Mouse (Mus musculus) lung, postnatal 0 days (tissue): Measurements from ENCODE around the gene Grm8. TPM values are rescaled to one million over a fixed set of nuclear protein-coding genes. Genes with fewer than 3 reads are reported as not detected.

ENCODE experiments used
- ATAC-seq: fragments of 200-750 bp; cut with Nextera tagmentation; 2 replicates; pipeline ENCODE4 v1.8.0; 2017; ENCODE audit warnings: moderate library complexity
- DNase-seq: peaks from one replicate; pipeline ENCODE4 v3.0.0-alpha.2; 2016; ENCODE audit warnings: low spot score
- H3K27ac ChIP-seq: fragments of 300-500 bp; sonication (generic); 2 replicates; pipeline ENCODE4 v1.5.1; 2014; ENCODE audit warnings: antibody characterized with exemption, mild to moderate bottlenecking, low read length, mixed read lengths
- H3K27me3 ChIP-seq: fragments of 300-500 bp; sonication (generic); replicated peaks from 2 replicates; pipeline ENCODE4 v1.6.1; 2014; ENCODE audit warnings: low read length, mixed read lengths; ENCODE audit not compliant: insufficient read depth
- H3K36me3 ChIP-seq: fragments of 300-500 bp; sonication (generic); 2 replicates; pipeline ENCODE4 v1.6.1; 2014; ENCODE audit warnings: low read length, mixed read lengths; ENCODE audit not compliant: insufficient read depth
- H3K4me1 ChIP-seq: fragments of 300-500 bp; sonication (generic); 2 replicates; pipeline ENCODE4 v1.6.1; 2014; ENCODE audit warnings: antibody characterized with exemption, low read depth, low read length, mixed read lengths; ENCODE audit not compliant: insufficient read depth
- H3K4me2 ChIP-seq: fragments of 300-500 bp; sonication (generic); replicated peaks from 2 replicates; pipeline ENCODE4 v1.6.1; 2014; ENCODE audit warnings: low read depth, mild to moderate bottlenecking, low read length, moderate library complexity, mixed read lengths
- H3K4me3 ChIP-seq: fragments of 300-500 bp; sonication (generic); 2 replicates; pipeline ENCODE4 v1.5.1; 2014; ENCODE audit warnings: low read depth, low read length
- H3K9ac ChIP-seq: fragments of 300-500 bp; sonication (generic); replicated peaks from 2 replicates; pipeline ENCODE4 v1.6.1; 2014; ENCODE audit warnings: low read depth, mild to moderate bottlenecking
- H3K9me3 ChIP-seq: fragments of 300-500 bp; sonication (generic); 2 replicates; pipeline ENCODE4 v1.6.1; 2016; ENCODE audit warnings: low read length, mixed read lengths
- CTCF ChIP-seq: IDR thresholded peaks from 2 replicates; pipeline ENCODE4 v1.5.1; 2016; ENCODE audit warnings: antibody characterized with exemption, mild to moderate bottlenecking
- EP300 ChIP-seq: IDR thresholded peaks from 2 replicates; pipeline ENCODE4 v1.6.1; 2016; ENCODE audit warnings: antibody characterized with exemption, mild to moderate bottlenecking, control low read depth
- WGBS: fragments of 180-500 bp; shearing (Covaris S2); extraction: QIAGEN DNeasy Blood & Tissue Kit; methylation state at CpG from one replicate; pipeline ENCODE4 v1.1.7; 2014; 5-methylcytosine and 5-hydroxymethylcytosine counted together
- polyA plus RNA-seq: library from polyadenylated mRNA; unstranded; fragments of >200 nt; fragmentation: Nextera tagmentation; extraction: Ambion mirVana; gene quantifications from 2 replicates; pipeline ENCODE4 v1.2.1, GENCODE M21; 2015

Grm8 gene
- polyA plus RNA-seq, 1 experiment from 2014 or later: not detected

DNA sequence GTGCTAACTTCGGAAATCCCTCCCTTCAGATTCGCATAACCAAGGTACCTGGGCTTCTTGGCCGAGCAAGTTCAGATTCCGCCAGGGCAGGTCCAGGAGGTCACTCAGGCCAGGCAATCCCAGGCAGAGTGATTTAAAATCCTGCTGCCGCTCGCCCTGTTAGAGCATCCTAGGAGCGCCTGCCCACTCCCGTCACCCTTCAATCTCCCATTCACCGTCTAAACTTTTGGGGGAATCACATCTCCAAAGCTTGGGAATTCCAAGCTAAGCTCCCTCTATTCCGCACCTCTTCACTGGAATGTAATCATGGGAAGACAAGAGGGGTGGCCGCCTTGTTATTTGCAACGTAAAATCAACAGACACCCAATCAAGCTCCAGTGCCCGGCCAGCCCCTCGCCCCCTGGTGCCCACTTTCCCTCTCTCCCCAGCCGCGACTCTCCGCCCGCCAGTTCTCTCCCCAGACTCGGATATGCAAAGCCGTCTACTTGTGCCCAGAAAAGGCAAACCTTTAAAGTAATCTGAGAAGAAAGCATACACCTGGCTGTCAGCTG lies 652 bp downstream of the Grm8 start:
- no peak for TF ChIP-seq CTCF
- TF ChIP-seq EP300: no peak
- Histone ChIP-seq H3K9me3 (no peaks in the 10 kb centered on the region), H3K4me2 (peak overlapping the region; percentile 80), H3K9ac (no peak overlapping the region), H3K4me3 (peak overlapping the region; percentile 37), H3K27me3 (peaks cover 25% of the 10 kb centered on the region), H3K27ac (no peak overlapping the region), H3K36me3 (no peaks in the 10 kb centered on the region), H3K4me1 (no peaks in the 10 kb centered on the region)
- ATAC-seq (no peak), DNase-seq (no peak)
- WGBS: under 1% methylated on average over 20 of the region's 20 CpGs

DNA sequence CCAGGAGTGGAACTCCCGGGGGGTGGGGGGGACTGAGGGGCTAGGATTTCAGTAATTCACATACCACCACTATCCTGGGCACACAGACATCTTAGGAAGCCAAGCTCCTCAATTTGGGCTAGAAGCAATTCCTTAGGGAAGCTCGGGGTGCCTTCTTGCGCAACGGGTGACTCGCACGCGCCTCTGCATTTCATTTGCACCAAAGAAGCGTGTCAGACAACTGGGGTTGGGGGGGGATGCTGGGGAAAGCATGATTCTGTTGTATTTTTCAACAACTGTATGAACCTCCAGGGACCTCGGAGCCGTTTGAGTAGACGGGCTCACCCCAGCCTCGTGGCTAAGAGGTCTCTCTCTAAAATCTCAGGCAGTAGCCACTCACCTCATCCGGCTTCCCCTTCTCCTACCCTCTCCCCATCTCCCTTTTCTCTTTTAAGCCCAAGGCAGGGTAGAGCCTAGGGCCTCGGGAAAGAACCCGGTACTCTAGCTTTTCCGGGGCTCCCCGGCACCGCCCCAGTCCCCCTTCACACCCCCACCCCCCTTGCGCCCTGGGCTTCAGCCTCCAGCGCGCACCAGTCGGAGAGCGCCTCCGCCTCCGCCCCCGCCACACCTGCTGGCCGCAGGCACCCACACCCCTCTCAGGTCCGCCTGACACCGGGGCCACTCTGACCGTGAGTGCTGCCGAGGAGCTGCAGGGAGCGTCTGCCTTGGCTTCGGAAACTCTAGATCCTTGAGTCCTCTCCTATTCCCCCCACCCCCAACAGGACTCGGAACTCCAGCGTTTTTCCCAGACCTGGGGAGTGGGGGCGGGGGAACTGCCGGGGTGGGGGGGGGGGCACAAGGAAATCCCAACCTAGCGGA lies 1.5 kb downstream of the Grm8 start:
- DNase-seq (peak; percentile 6), ATAC-seq (no peak)
- 3% methylated on average over 35 of the region's 38 CpGs for WGBS
- H3K4me1 ChIP-seq: no peaks in the 10 kb centered on the region
- no peak for TF ChIP-seq CTCF
- no peak for TF ChIP-seq EP300
- H3K4me3 ChIP-seq: no peak overlapping the region
- H3K4me2 ChIP-seq: no peak overlapping the region
- H3K36me3 ChIP-seq: no peaks in the 10 kb centered on the region
- no peaks in the 10 kb centered on the region for H3K9me3 ChIP-seq
- no peak overlapping the region for H3K9ac ChIP-seq
- no peak overlapping the region for H3K27ac ChIP-seq
- peaks cover 25% of the 10 kb centered on the region for H3K27me3 ChIP-seq

GRCm38 (mm10) chr6:28132056-28132455 lies 2.9 kb downstream of the Grm8 start:
- TF ChIP-seq EP300 (no peak), CTCF (no peak)
- Histone ChIP-seq H3K36me3 (no peaks in the 10 kb centered on the region), H3K4me2 (no peak overlapping the region), H3K9me3 (no peaks in the 10 kb centered on the region), H3K9ac (no peak overlapping the region), H3K4me1 (no peaks in the 10 kb centered on the region), H3K27ac (no peak overlapping the region), H3K27me3 (peaks cover 25% of the 10 kb centered on the region), H3K4me3 (no peak overlapping the region)
- no peak for ATAC-seq
- DNase-seq: no peak
- WGBS: 18% methylated on average over 4 of the region's 4 CpGs

DNA sequence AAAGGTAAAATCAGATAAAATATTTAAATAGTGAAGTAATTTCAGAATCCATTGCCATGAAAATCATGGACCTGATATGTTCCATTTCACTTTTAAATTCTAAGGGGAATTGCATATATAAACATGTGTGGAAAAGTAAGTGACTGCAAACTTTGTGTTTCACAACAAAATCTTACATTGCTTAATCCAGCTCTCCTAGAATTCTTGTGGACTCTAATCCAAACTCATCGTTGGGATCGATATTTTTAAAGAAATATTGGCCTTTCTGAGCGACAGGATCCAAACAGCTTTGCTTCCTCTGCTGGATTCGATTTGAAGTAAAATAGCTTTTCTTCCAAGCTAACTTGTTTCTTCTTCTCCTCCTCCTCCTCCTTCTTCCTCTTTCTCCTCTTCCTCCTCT lies 6.1 kb downstream of the Grm8 start:
- Histone ChIP-seq H3K27ac (no peak overlapping the region), H3K4me3 (no peak overlapping the region), H3K27me3 (peaks cover 17% of the 10 kb centered on the region), H3K36me3 (no peaks in the 10 kb centered on the region), H3K9ac (no peak overlapping the region), H3K4me2 (no peak overlapping the region), H3K9me3 (no peaks in the 10 kb centered on the region), H3K4me1 (no peaks in the 10 kb centered on the region)
- no peak for TF ChIP-seq CTCF
- no peak for TF ChIP-seq EP300
- DNase-seq (no peak), ATAC-seq (no peak)
- 89% methylated on average over 4 of the region's 4 CpGs for WGBS

GRCm38 (mm10) chr6:28115519-28115918 lies 19.5 kb downstream of the Grm8 start:
- no peaks in the 10 kb centered on the region for H3K36me3 ChIP-seq
- 76% methylated on average over 2 of the region's 2 CpGs for WGBS
- H3K27me3 ChIP-seq: no peaks in the 10 kb centered on the region
- no peak for ATAC-seq
- DNase-seq: no peak
- H3K4me3 ChIP-seq: no peak overlapping the region
- H3K27ac ChIP-seq: no peak overlapping the region
- TF ChIP-seq CTCF: no peak
- TF ChIP-seq EP300: no peak
- no peaks in the 10 kb centered on the region for H3K4me1 ChIP-seq
- no peaks in the 10 kb centered on the region for H3K9me3 ChIP-seq
- no peak overlapping the region for H3K4me2 ChIP-seq
- H3K9ac ChIP-seq: no peak overlapping the region

DNA sequence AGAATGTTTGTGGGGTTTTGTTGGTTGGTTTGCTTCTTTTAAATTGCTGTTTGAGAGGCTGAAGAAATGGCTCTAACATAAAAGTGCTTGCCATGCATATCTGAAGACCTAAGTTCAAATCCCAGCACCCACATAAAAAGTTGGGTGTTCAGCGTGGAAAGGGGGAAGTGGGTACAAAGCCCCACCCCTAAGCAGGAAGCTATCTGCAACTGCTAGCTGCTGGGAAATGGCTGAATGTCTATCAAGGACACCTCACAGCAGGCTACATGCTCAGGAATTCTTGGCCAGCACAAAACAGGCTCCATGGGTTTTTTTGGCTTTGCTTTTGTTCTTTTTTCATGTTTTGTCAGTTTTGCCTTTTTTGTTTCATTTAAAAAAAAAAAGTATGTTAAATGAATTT lies 20.1 kb downstream of the Grm8 start:
- Histone ChIP-seq H3K27me3 (no peaks in the 10 kb centered on the region), H3K27ac (no peak overlapping the region), H3K9me3 (no peaks in the 10 kb centered on the region), H3K9ac (no peak overlapping the region), H3K4me2 (no peak overlapping the region), H3K4me3 (no peak overlapping the region), H3K4me1 (no peaks in the 10 kb centered on the region), H3K36me3 (no peaks in the 10 kb centered on the region)
- WGBS: 65% methylated on average over 1 of the region's 1 CpGs
- TF ChIP-seq EP300: no peak
- TF ChIP-seq CTCF: no peak
- no peak for ATAC-seq
- DNase-seq: no peak
